ENCODE assay signal across 16 mouse cellular contexts in genomic region chr17:26779471-26779870, GRCm38 (mm10).
"Had no signal": no experiment of that assay in that cellular context is flagged by ENCODE, and none has a peak within 500 bp of the region (broad histone marks: within the 10 kb centered on the region; RNA-seq: fewer than 3 reads in every experiment).

No protein-coding gene starts in this region.

- H3K4me3 ChIP-seq: liver, embryonic 15.5 days; midbrain, embryonic 10.5 days; midbrain, embryonic 12.5 days; neural tube, embryonic 12.5 days had no signal

- H3K27ac ChIP-seq: liver, embryonic 15.5 days; midbrain, embryonic 10.5 days; midbrain, embryonic 12.5 days; neural tube, embryonic 12.5 days had no signal

- H3K9me3 ChIP-seq: liver, embryonic 15.5 days; midbrain, embryonic 10.5 days; midbrain, embryonic 12.5 days; neural tube, embryonic 12.5 days had no signal

- H3K4me2 ChIP-seq: lung, embryonic 14.5 days; midbrain, embryonic 12.5 days; neural tube, embryonic 12.5 days had no signal

- DNase-seq: liver, postnatal 0 days; lung, embryonic 14.5 days; lung, postnatal 10 days; lung, postnatal 4 days; midbrain, embryonic 14.5 days; right cerebral cortex, postnatal 25 days; right cerebral cortex, postnatal 4 days; spleen, adult 18-20 months; thymus, adult 2 months; thymus, postnatal 25 days; thymus, postnatal 4 days had no signal

- H3K9ac ChIP-seq: liver, embryonic 15.5 days; liver, postnatal 0 days; lung, embryonic 14.5 days; midbrain, embryonic 12.5 days; neural tube, embryonic 12.5 days had no signal

- ATAC-seq: liver, postnatal 0 days; midbrain, embryonic 16.5 days had no signal

- H3K27me3 ChIP-seq: liver, embryonic 15.5 days; neural tube, embryonic 12.5 days had no signal
